Mouse (Mus musculus) lung, postnatal 0 days (tissue): Measurements from ENCODE around the gene Mapk13. TPM values are rescaled to one million over a fixed set of nuclear protein-coding genes. Genes with fewer than 3 reads are reported as not detected.

Experiments
- ATAC-seq: fragments of 200-750 bp; cut with Nextera tagmentation; 2 replicates; pipeline ENCODE4 v1.8.0; 2017; ENCODE audit warnings: moderate library complexity
- DNase-seq: peaks from one replicate; pipeline ENCODE4 v3.0.0-alpha.2; 2016; ENCODE audit warnings: low spot score
- H3K27ac ChIP-seq: fragments of 300-500 bp; sonication (generic); 2 replicates; pipeline ENCODE4 v1.5.1; 2014; ENCODE audit warnings: antibody characterized with exemption, mild to moderate bottlenecking, low read length, mixed read lengths
- H3K27me3 ChIP-seq: fragments of 300-500 bp; sonication (generic); replicated peaks from 2 replicates; pipeline ENCODE4 v1.6.1; 2014; ENCODE audit warnings: low read length, mixed read lengths; ENCODE audit not compliant: insufficient read depth
- H3K36me3 ChIP-seq: fragments of 300-500 bp; sonication (generic); 2 replicates; pipeline ENCODE4 v1.6.1; 2014; ENCODE audit warnings: low read length, mixed read lengths; ENCODE audit not compliant: insufficient read depth
- H3K4me1 ChIP-seq: fragments of 300-500 bp; sonication (generic); 2 replicates; pipeline ENCODE4 v1.6.1; 2014; ENCODE audit warnings: antibody characterized with exemption, low read depth, low read length, mixed read lengths; ENCODE audit not compliant: insufficient read depth
- H3K4me2 ChIP-seq: fragments of 300-500 bp; sonication (generic); replicated peaks from 2 replicates; pipeline ENCODE4 v1.6.1; 2014; ENCODE audit warnings: low read depth, mild to moderate bottlenecking, low read length, moderate library complexity, mixed read lengths
- H3K4me3 ChIP-seq: fragments of 300-500 bp; sonication (generic); 2 replicates; pipeline ENCODE4 v1.5.1; 2014; ENCODE audit warnings: low read depth, low read length
- H3K9ac ChIP-seq: fragments of 300-500 bp; sonication (generic); replicated peaks from 2 replicates; pipeline ENCODE4 v1.6.1; 2014; ENCODE audit warnings: low read depth, mild to moderate bottlenecking
- H3K9me3 ChIP-seq: fragments of 300-500 bp; sonication (generic); 2 replicates; pipeline ENCODE4 v1.6.1; 2016; ENCODE audit warnings: low read length, mixed read lengths
- CTCF ChIP-seq: IDR thresholded peaks from 2 replicates; pipeline ENCODE4 v1.5.1; 2016; ENCODE audit warnings: antibody characterized with exemption, mild to moderate bottlenecking
- EP300 ChIP-seq: IDR thresholded peaks from 2 replicates; pipeline ENCODE4 v1.6.1; 2016; ENCODE audit warnings: antibody characterized with exemption, mild to moderate bottlenecking, control low read depth
- WGBS: fragments of 180-500 bp; shearing (Covaris S2); extraction: QIAGEN DNeasy Blood & Tissue Kit; methylation state at CpG from one replicate; pipeline ENCODE4 v1.1.7; 2014; 5-methylcytosine and 5-hydroxymethylcytosine counted together
- polyA plus RNA-seq: library from polyadenylated mRNA; unstranded; fragments of >200 nt; fragmentation: Nextera tagmentation; extraction: Ambion mirVana; gene quantifications from 2 replicates; pipeline ENCODE4 v1.2.1, GENCODE M21; 2015

Mapk13 gene
- polyA plus RNA-seq, 1 experiment from 2014 or later: 46.7 TPM

GRCm38 (mm10) chr17:28756447-28756846 lies 12.7 kb upstream of the Mapk13 start:
- ATAC-seq: no peak

GRCm38 (mm10) chr17:28757470-28757869 lies 11.6 kb upstream of the Mapk13 start:
- Histone ChIP-seq H3K4me3 (no peak overlapping the region), H3K4me1 (no peaks in the 10 kb centered on the region), H3K9me3 (no peaks in the 10 kb centered on the region), H3K4me2 (no peak overlapping the region), H3K9ac (no peak overlapping the region), H3K27me3 (no peaks in the 10 kb centered on the region), H3K27ac (no peak overlapping the region), H3K36me3 (no peaks in the 10 kb centered on the region)
- 63% methylated on average over 2 of the region's 2 CpGs for WGBS
- TF ChIP-seq EP300 (no peak), CTCF (no peak)
- ATAC-seq (no peak), DNase-seq (no peak)

More at GRCm38 (mm10) chr17:28756447-28756846, 12.7 kb upstream of the Mapk13 start:
- 60% methylated on average over 5 of the region's 5 CpGs for WGBS
- H3K27ac ChIP-seq: no peak overlapping the region
- H3K9me3 ChIP-seq: no peaks in the 10 kb centered on the region
- no peak for DNase-seq
- no peaks in the 10 kb centered on the region for H3K36me3 ChIP-seq
- no peaks in the 10 kb centered on the region for H3K4me1 ChIP-seq
- no peak overlapping the region for H3K4me2 ChIP-seq
- no peak overlapping the region for H3K9ac ChIP-seq
- no peak overlapping the region for H3K4me3 ChIP-seq
- TF ChIP-seq EP300 (no peak), CTCF (no peak)
- H3K27me3 ChIP-seq: no peaks in the 10 kb centered on the region

- peak; percentile 69 for ATAC-seq
Observed at GRCm38 (mm10) chr17:28760736-28761312, 8.3 kb upstream of the Mapk13 start.

GRCm38 (mm10) chr17:28761871-28762270 lies 7.2 kb upstream of the Mapk13 start:
- DNase-seq (peak; percentile 91), ATAC-seq (peak; percentile 62)
- Histone ChIP-seq H3K4me1 (no peaks in the 10 kb centered on the region), H3K4me3 (no peak overlapping the region), H3K9ac (no peak overlapping the region), H3K27me3 (no peaks in the 10 kb centered on the region), H3K27ac (no peak overlapping the region), H3K4me2 (no peak overlapping the region), H3K9me3 (no peaks in the 10 kb centered on the region), H3K36me3 (no peaks in the 10 kb centered on the region)
- TF ChIP-seq EP300 (no peak), CTCF (peak; percentile 95)
- WGBS: 14% methylated on average over 3 of the region's 3 CpGs

More at GRCm38 (mm10) chr17:28760736-28761312, 8.3 kb upstream of the Mapk13 start:
- TF ChIP-seq CTCF (no peak), EP300 (peak; percentile 97)
- H3K4me2 ChIP-seq: no peak overlapping the region
- H3K9ac ChIP-seq: no peak overlapping the region
- H3K4me3 ChIP-seq: no peak overlapping the region
- WGBS: 35% methylated on average over 8 of the region's 8 CpGs
- no peaks in the 10 kb centered on the region for H3K27me3 ChIP-seq
- H3K27ac ChIP-seq: no peak overlapping the region
- H3K4me1 ChIP-seq: no peaks in the 10 kb centered on the region
- no peaks in the 10 kb centered on the region for H3K9me3 ChIP-seq
- DNase-seq: peak; percentile 46
- H3K36me3 ChIP-seq: no peaks in the 10 kb centered on the region

GRCm38 (mm10) chr17:28766203-28766602 lies 2.9 kb upstream of the Mapk13 start:
- Histone ChIP-seq H3K4me3 (no peak overlapping the region), H3K9ac (no peak overlapping the region), H3K36me3 (no peaks in the 10 kb centered on the region), H3K9me3 (no peaks in the 10 kb centered on the region), H3K27me3 (peaks cover 6% of the 10 kb centered on the region; the same call in 1 of the 2 replicates), H3K4me2 (no peak overlapping the region), H3K27ac (no peak overlapping the region), H3K4me1 (peaks cover 13% of the 10 kb centered on the region; the same call in 1 of the 2 replicates)
- TF ChIP-seq EP300: no peak
- TF ChIP-seq CTCF: no peak
- WGBS: 30% methylated on average over 3 of the region's 3 CpGs
- ATAC-seq (no peak), DNase-seq (no peak)

- no peak for ATAC-seq
- peaks cover 6% of the 10 kb centered on the region; the same call in 1 of the 2 replicates for H3K27me3 ChIP-seq
- no peak for TF ChIP-seq EP300
- TF ChIP-seq CTCF: no peak
Observed at GRCm38 (mm10) chr17:28766781-28767515, 2.1 kb upstream of the Mapk13 start.

More at GRCm38 (mm10) chr17:28766781-28767515, 2.1 kb upstream of the Mapk13 start:
- no peak for DNase-seq
- no peaks in the 10 kb centered on the region for H3K36me3 ChIP-seq
- H3K4me2 ChIP-seq: no peak overlapping the region
- no peaks in the 10 kb centered on the region for H3K9me3 ChIP-seq
- no peak overlapping the region for H3K9ac ChIP-seq
- peaks cover 13% of the 10 kb centered on the region; the same call in 1 of the 2 replicates for H3K4me1 ChIP-seq
- 68% methylated on average over 11 of the region's 11 CpGs for WGBS
- no peak overlapping the region for H3K4me3 ChIP-seq
- no peak overlapping the region for H3K27ac ChIP-seq
